Mouse (Mus musculus): ENCODE results near the gene Dck. TPM values are rescaled to one million over a fixed set of nuclear protein-coding genes. Genes with fewer than 3 reads are reported as not detected.

Dck gene
- total RNA-seq, 2 experiments from 2014 or later, result 15.0 to 16.0 TPM

Other genes with a start within 250 kb of the Dck start
- gene Jchain, start 237.1 kb upstream of the Dck start, total RNA-seq (2021), result under 1 TPM; 0.30 to 0.50 TPM
- 10 to 100 TPM; 24.5 to 25.1 TPM for gene Utp3, start 210.5 kb upstream of the Dck start, total RNA-seq (2021)
- gene Rufy3, start 200.0 kb upstream of the Dck start, total RNA-seq (2021), result 100 to 1,000 TPM; 170 to 191 TPM
- gene Grsf1, start 88.8 kb upstream of the Dck start, total RNA-seq (2021), result 100 to 1,000 TPM in 1 of 2 experiments, 10 to 100 TPM in 1; 97.4 to 104 TPM
- gene Mob1b, start 44.1 kb upstream of the Dck start, total RNA-seq (2021), result 10 to 100 TPM; 26.1 to 32.6 TPM
- gene Slc4a4, start 121.8 kb downstream of the Dck start, total RNA-seq (2021), result 100 to 1,000 TPM; 100 to 126 TPM